Mouse (Mus musculus): ENCODE data around the gene Plekhm1.

GRCm38 (mm10) chr11:103352239-103352814, 60.2 kb downstream of the Plekhm1 start:
- TF ChIP-seq POLR2A (IDR thresholded peaks at IDR 0.05; ENCODE audit: control insufficient read depth, low read depth, low read length) (no peak), CTCF (IDR thresholded peaks at IDR 0.05; ENCODE audit: control insufficient read depth, insufficient read depth, insufficient replicate concordance, low read depth, low read length) (peak; percentile 37; the same call in 1 of the 2 replicates)
